Mouse (Mus musculus) MEL (cell line): ENCODE results near the gene Gemin5. TPM values are rescaled to one million over a fixed set of nuclear protein-coding genes. Genes with fewer than 3 reads are reported as not detected.

ENCODE experiments used
- DNase-seq: peaks from one replicate; pipeline ENCODE4 v3.0.0; 2011; ENCODE audit warnings: low read depth, low spot score
- H3K27ac ChIP-seq: 2 replicates; pipeline ENCODE4 v1.5.1; 2012; ENCODE audit warnings: low read depth, mild to moderate bottlenecking, control low read depth, low read length, moderate library complexity; ENCODE audit not compliant: control insufficient read depth
- H3K27me3 ChIP-seq, 2 experiments: fragments of 150-350 bp in 1 of 2; sonication (generic) in 1 of 2; 2 replicates each; pipeline ENCODE4 v1.6.1; 2012; ENCODE audit warnings: low read length in 2 of 2, mild to moderate bottlenecking in 2 of 2, improper control_type of control experiment in 1 of 2, moderate library complexity in 1 of 2; ENCODE audit not compliant: insufficient read depth in 2 of 2, control insufficient read depth in 1 of 2
- H3K36me3 ChIP-seq, 2 experiments: 2 replicates each; pipeline ENCODE4 v1.6.1; 2012 to 2014; ENCODE audit warnings: low read length in 2 of 2, improper control_type of control experiment in 1 of 2, inconsistent platforms in 1 of 2, mild to moderate bottlenecking in 1 of 2; ENCODE audit not compliant: insufficient read depth in 2 of 2, control insufficient read depth in 1 of 2
- H3K4me1 ChIP-seq, 2 experiments: fragments of 150-350 bp in 1 of 2; sonication (generic) in 1 of 2; 2 replicates each; pipeline ENCODE4 v1.6.1; 2012; ENCODE audit warnings: low read length in 2 of 2, improper control_type of control experiment in 1 of 2, mild to moderate bottlenecking in 1 of 2; ENCODE audit not compliant: insufficient read depth in 2 of 2, control insufficient read depth in 1 of 2
- H3K4me3 ChIP-seq, 2 experiments: fragments of 150-350 bp in 1 of 2; sonication (generic) in 1 of 2; 2 replicates each; pipeline ENCODE4 v1.5.1; 2012; ENCODE audit warnings: low read depth in 2 of 2, low read length in 2 of 2, mild to moderate bottlenecking in 2 of 2, moderate library complexity in 2 of 2, control low read depth in 1 of 2, improper control_type of control experiment in 1 of 2; ENCODE audit not compliant: control insufficient read depth in 1 of 2, insufficient read depth in 1 of 2
- H3K79me2 ChIP-seq: 2 replicates; pipeline ENCODE4 v1.6.1; 2012; ENCODE audit warnings: mild to moderate bottlenecking, low read length, moderate library complexity; ENCODE audit not compliant: control insufficient read depth, poor library complexity, insufficient read depth
- H3K9ac ChIP-seq: 2 replicates; pipeline ENCODE4 v1.6.1; 2012; ENCODE audit warnings: low read depth, mild to moderate bottlenecking, control low read depth, low read length, moderate library complexity; ENCODE audit not compliant: control insufficient read depth, poor library complexity, severe bottlenecking
- H3K9me3 ChIP-seq: fragments of 150-350 bp; sonication (generic); replicated peaks from 2 replicates; pipeline ENCODE4 v1.6.1; 2012; ENCODE audit warnings: mild to moderate bottlenecking, low read length, improper control_type of control experiment, moderate library complexity; ENCODE audit not compliant: insufficient read depth
- CHD1 ChIP-seq: IDR thresholded peaks from 2 replicates; pipeline ENCODE4 v1.6.1; 2012; ENCODE audit warnings: low read depth, mild to moderate bottlenecking, inconsistent platforms, low read length, improper control_type of control experiment
- CTCF ChIP-seq, 3 experiments: IDR thresholded peaks in 2 of 3; conservative IDR thresholded peaks in 1 of 3; 2 replicates each; pipeline ENCODE4 v1.5.1; 2011 to 2012; ENCODE audit warnings: low read length in 3 of 3, low read depth in 2 of 3, mild to moderate bottlenecking in 2 of 3, improper control_type of control experiment in 1 of 3, inconsistent platforms in 1 of 3, mixed read lengths in 1 of 3, moderate library complexity in 1 of 3; ENCODE audit not compliant: control insufficient read depth in 1 of 3, insufficient read depth in 1 of 3, poor library complexity in 1 of 3, severe bottlenecking in 1 of 3
- ELF1 ChIP-seq: IDR thresholded peaks from 2 replicates; pipeline ENCODE4 v1.6.1; 2014; ENCODE audit warnings: low read depth, mild to moderate bottlenecking, inconsistent platforms, low read length, improper control_type of control experiment, moderate library complexity
- ETS1 ChIP-seq: IDR thresholded peaks from 2 replicates; pipeline ENCODE4 v1.6.1; 2012; ENCODE audit warnings: low read depth, mild to moderate bottlenecking, inconsistent platforms, low read length, improper control_type of control experiment, moderate library complexity
- GABPA ChIP-seq: IDR thresholded peaks from 2 replicates; pipeline ENCODE4 v1.6.1; 2012; ENCODE audit warnings: low read depth, mild to moderate bottlenecking, inconsistent platforms, low read length, improper control_type of control experiment, moderate library complexity
- HCFC1 ChIP-seq: IDR thresholded peaks from 2 replicates; pipeline ENCODE4 v1.6.1; 2012; ENCODE audit warnings: low read depth, mild to moderate bottlenecking, inconsistent platforms, low read length, improper control_type of control experiment, moderate library complexity
- JUND ChIP-seq: IDR thresholded peaks from 2 replicates; pipeline ENCODE4 v1.6.1; 2011; ENCODE audit warnings: low read depth, mild to moderate bottlenecking, improper control_type of control experiment, low read length
- KAT2A ChIP-seq: conservative IDR thresholded peaks from 2 replicates; pipeline ENCODE4 v1.6.1; 2012; ENCODE audit warnings: low read depth, low read length, improper control_type of control experiment, inconsistent platforms
- MAX ChIP-seq: IDR thresholded peaks from 2 replicates; pipeline ENCODE4 v1.6.1; 2011; ENCODE audit warnings: low read length, improper control_type of control experiment
- MAZ ChIP-seq: IDR thresholded peaks from 2 replicates; pipeline ENCODE4 v1.6.1; 2012; ENCODE audit warnings: low read depth, mild to moderate bottlenecking, inconsistent platforms, low read length, improper control_type of control experiment
- MEF2A ChIP-seq: IDR thresholded peaks from 2 replicates; pipeline ENCODE4 v1.6.1; 2014; ENCODE audit warnings: low read depth, mild to moderate bottlenecking, inconsistent platforms, low read length, improper control_type of control experiment; ENCODE audit not compliant: poor library complexity, insufficient replicate concordance, severe bottlenecking; ENCODE audit errors: extremely low read depth
- MYB ChIP-seq: IDR thresholded peaks from 2 replicates; pipeline ENCODE4 v1.6.1; 2011; ENCODE audit warnings: mild to moderate bottlenecking, low read depth, low read length, improper control_type of control experiment
- POLR2AphosphoS2 ChIP-seq: IDR thresholded peaks from 2 replicates; pipeline ENCODE4 v1.6.1; 2011; ENCODE audit warnings: low read length, improper control_type of control experiment
- RAD21 ChIP-seq: IDR thresholded peaks from 2 replicates; pipeline ENCODE4 v1.6.1; 2011; ENCODE audit warnings: mild to moderate bottlenecking, low read depth, low read length, improper control_type of control experiment
- SIN3A ChIP-seq: IDR thresholded peaks from 2 replicates; pipeline ENCODE4 v1.6.1; 2012; ENCODE audit warnings: low read length, improper control_type of control experiment, inconsistent platforms
- SMC3 ChIP-seq: IDR thresholded peaks from 2 replicates; pipeline ENCODE4 v1.6.1; 2011; ENCODE audit warnings: low read depth, low read length, improper control_type of control experiment
- TAL1 ChIP-seq: IDR thresholded peaks from 2 replicates; pipeline ENCODE4 v1.6.1; 2012; ENCODE audit warnings: mild to moderate bottlenecking, inconsistent platforms, low read length, moderate library complexity, mixed read lengths
- TCF12 ChIP-seq: IDR thresholded peaks from 2 replicates; pipeline ENCODE4 v1.6.1; 2014; ENCODE audit warnings: low read depth, mild to moderate bottlenecking, inconsistent platforms, low read length, improper control_type of control experiment, moderate library complexity
- USF1 ChIP-seq: IDR thresholded peaks from 2 replicates; pipeline ENCODE4 v1.6.1; 2014; ENCODE audit warnings: low read depth, mild to moderate bottlenecking, inconsistent platforms, low read length, improper control_type of control experiment, moderate library complexity
- USF2 ChIP-seq, 2 experiments: IDR thresholded peaks; 2 replicates each; pipeline ENCODE4 v1.6.1; 2011 to 2012; ENCODE audit warnings: improper control_type of control experiment in 2 of 2, low read length in 2 of 2, borderline replicate concordance in 1 of 2, inconsistent platforms in 1 of 2, low read depth in 1 of 2, mild to moderate bottlenecking in 1 of 2; ENCODE audit not compliant: insufficient read depth in 1 of 2
- polyA plus RNA-seq, 2 experiments: library from polyadenylated mRNA; stranded (reverse) in 1 of 2; unstranded in 1 of 2; fragments of >175 nt in 1 of 2; fragments of >200 nt in 1 of 2; gene quantifications; 2 replicates each; pipeline versions ENCODE4 v1.2.1 to v1.2.4; 2012; ENCODE audit warnings: low replicate concordance in 2 of 2, low read depth in 1 of 2; ENCODE audit not compliant: insufficient read length in 2 of 2, insufficient read depth in 1 of 2, missing spikeins in 1 of 2
- total RNA-seq: library from RNA; depleted of rRNA; stranded (reverse); fragments of 300-350 nt; gene quantifications from 2 replicates; pipeline ENCODE4 v1.2.3, GENCODE M21; 2012

The Gemin5 gene
- total and polyA plus RNA-seq, 3 experiments = 46.5 to 71.9 (median 52.5) TPM

DNA sequence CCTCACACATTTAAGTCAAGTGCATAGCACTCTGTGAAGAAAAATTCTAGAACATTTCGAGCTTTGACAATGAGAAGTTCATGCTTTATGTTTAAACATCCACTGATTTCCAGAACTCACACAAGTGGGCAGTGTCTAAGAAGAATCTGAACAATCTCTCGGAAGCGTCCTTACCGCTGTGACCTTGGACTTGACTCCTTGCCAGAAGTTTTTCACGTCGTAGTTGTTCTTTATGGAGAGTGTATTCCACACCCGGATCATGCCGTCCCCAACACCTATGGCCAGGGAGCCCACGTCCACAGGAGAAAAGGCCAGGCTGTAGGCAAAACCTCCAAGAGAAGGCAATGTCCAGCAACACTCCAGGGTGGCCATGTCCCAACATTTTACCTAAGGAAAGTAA, 12.9 kb downstream of the Gemin5 start:
- Histone ChIP-seq H3K27me3 (no peaks in the 10 kb centered on the region), H3K9me3 (no peaks in the 10 kb centered on the region), H3K4me3 (no peak overlapping the region), H3K4me1 (no peaks in the 10 kb centered on the region), H3K9ac (no peak overlapping the region), H3K27ac (no peak overlapping the region), H3K79me2 (no peaks in the 10 kb centered on the region), H3K36me3 (peaks cover 0 to 44% of the 10 kb centered on the region in 2 experiments; a peak in 2 of 4 replicates)
- no peak for TF ChIP-seq KAT2A
- no peak for TF ChIP-seq TAL1
- TF ChIP-seq ELF1 = no peak
- no peak for TF ChIP-seq ETS1
- TF ChIP-seq JUND = no peak
- no peak for TF ChIP-seq USF2 (IDR thresholded peaks at IDR 0.05; ENCODE audit: borderline replicate concordance in 1 of 2, insufficient read depth in 1 of 2, low read depth in 1 of 2, low read length in 2 of 2)
- TF ChIP-seq MEF2A = no peak
- no peak for TF ChIP-seq TCF12
- no peak for DNase-seq

DNA sequence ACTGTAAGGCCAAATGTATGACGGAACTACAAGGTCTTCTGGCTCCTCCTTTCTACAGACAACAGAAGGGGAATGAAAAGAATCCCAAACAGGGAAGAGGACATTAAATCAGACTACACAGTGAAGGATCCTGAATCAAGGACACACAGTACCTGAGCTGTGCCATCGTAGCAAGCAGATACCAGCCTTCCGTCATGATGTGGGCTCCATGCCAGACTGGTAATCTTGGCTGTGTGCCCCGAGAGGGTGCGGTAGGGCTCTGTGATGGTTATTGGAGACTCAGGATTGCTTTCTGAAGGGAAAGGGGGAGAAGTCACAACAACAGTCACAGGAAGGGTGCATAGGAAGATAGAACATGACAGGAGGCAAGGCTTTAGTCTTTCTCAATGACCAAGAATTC, 22.1 kb downstream of the Gemin5 start:
- TF ChIP-seq USF1 (no peak), MAZ (no peak), RAD21 (no peak), ETS1 (no peak), MAX (no peak), GABPA (no peak), MYB (no peak), SIN3A (no peak), TCF12 (no peak), CHD1 (no peak), HCFC1 (no peak), SMC3 (no peak), POLR2AphosphoS2 (no peak), ELF1 (no peak), CTCF (IDR thresholded peaks at IDR 0.05 in 2 of 3, conservative IDR thresholded peaks at IDR 0.05 in 1 of 3; ENCODE audit: control insufficient read depth in 1 of 3, insufficient read depth in 1 of 3, low read depth in 2 of 3, low read length in 3 of 3, poor library complexity in 1 of 3, severe bottlenecking in 1 of 3) (no peak), JUND (no peak)
- Histone ChIP-seq H3K9ac (no peak overlapping the region), H3K4me1 (no peaks in the 10 kb centered on the region), H3K9me3 (no peaks in the 10 kb centered on the region), H3K4me3 (no peak overlapping the region), H3K27me3 (no peaks in the 10 kb centered on the region), H3K36me3 (peaks cover 0 to 21% of the 10 kb centered on the region in 2 experiments; a peak in 2 of 4 replicates), H3K79me2 (no peaks in the 10 kb centered on the region), H3K27ac (no peak overlapping the region)
- DNase-seq = no peak
